Mouse (Mus musculus) G1E (cell line): Measurements from ENCODE around the gene Rptor. TPM values are rescaled to one million over a fixed set of nuclear protein-coding genes. Genes with fewer than 3 reads are reported as not detected.

Source experiments
- ATAC-seq: 2 replicates; pipeline ENCODE4 v1.8.0; 2016; ENCODE audit warnings: mild to moderate bottlenecking; ENCODE audit not compliant: insufficient number of reproducible peaks, poor library complexity, low FRiP score, severe bottlenecking; ENCODE audit errors: extremely low read depth
- DNase-seq: peaks from one replicate; pipeline ENCODE4 v3.0.0; 2012; ENCODE audit warnings: low spot score
- H3K27me3 ChIP-seq: 2 replicates; pipeline ENCODE4 v1.6.1; 2012; ENCODE audit warnings: mild to moderate bottlenecking, low read length, inconsistent platforms; ENCODE audit not compliant: insufficient read depth
- H3K36me3 ChIP-seq: replicated peaks from 2 replicates; pipeline ENCODE3; 2012; ENCODE audit warnings: mild to moderate bottlenecking, inconsistent platforms
- H3K4me1 ChIP-seq: 2 replicates; pipeline ENCODE4 v1.6.1; 2012; ENCODE audit warnings: low read depth, low read length, inconsistent platforms, mixed read lengths; ENCODE audit not compliant: insufficient read depth
- H3K4me3 ChIP-seq: 2 replicates; pipeline ENCODE4 v1.5.1; 2012; ENCODE audit warnings: low read depth, mild to moderate bottlenecking, inconsistent platforms, low read length, moderate library complexity, mixed read lengths
- H3K9me3 ChIP-seq: replicated peaks from 2 replicates; pipeline ENCODE4 v1.6.1; 2012; ENCODE audit warnings: inconsistent platforms
- CTCF ChIP-seq: IDR thresholded peaks from 2 replicates; pipeline ENCODE4 v1.5.1; 2012; ENCODE audit warnings: low read depth, low read length, inconsistent platforms, mixed read lengths
- GATA1 ChIP-seq: IDR thresholded peaks from 2 replicates; pipeline ENCODE4 v1.6.1; 2012; ENCODE audit warnings: borderline replicate concordance, low read length, inconsistent platforms, mixed read lengths
- GATA2 ChIP-seq: IDR thresholded peaks from 2 replicates; pipeline ENCODE4 v1.6.1; 2012; ENCODE audit warnings: low read depth, low read length, inconsistent platforms, borderline replicate concordance
- POLR2AphosphoS5 ChIP-seq: IDR thresholded peaks from 2 replicates; pipeline ENCODE4 v1.6.1; 2012; ENCODE audit warnings: low read depth, low read length, inconsistent platforms; ENCODE audit not compliant: insufficient replicate concordance
- TAL1 ChIP-seq: conservative IDR thresholded peaks from 2 replicates; pipeline ENCODE4 v1.6.1; 2012; ENCODE audit warnings: low read depth, low read length, inconsistent platforms, mixed read lengths
- polyA plus RNA-seq: library from polyadenylated mRNA; stranded (reverse); fragments of >175 nt; gene quantifications from 2 replicates; pipeline ENCODE4 v1.2.3, GENCODE M21; 2012
- total RNA-seq, 2 experiments: library from RNA; stranded (forward) in 1 of 2; stranded (reverse) in 1 of 2; fragments of 200-1000 nt in 1 of 2; fragments of >200 nt in 1 of 2; fragmentation: Nextera tagmentation in 1 of 2; gene quantifications; 2 replicates each; pipeline ENCODE4 v1.2.3; 2014 to 2017

The Rptor gene
- total and polyA plus RNA-seq, 3 experiments = 17.9 to 51.9 (median 46.5) TPM

DNA sequence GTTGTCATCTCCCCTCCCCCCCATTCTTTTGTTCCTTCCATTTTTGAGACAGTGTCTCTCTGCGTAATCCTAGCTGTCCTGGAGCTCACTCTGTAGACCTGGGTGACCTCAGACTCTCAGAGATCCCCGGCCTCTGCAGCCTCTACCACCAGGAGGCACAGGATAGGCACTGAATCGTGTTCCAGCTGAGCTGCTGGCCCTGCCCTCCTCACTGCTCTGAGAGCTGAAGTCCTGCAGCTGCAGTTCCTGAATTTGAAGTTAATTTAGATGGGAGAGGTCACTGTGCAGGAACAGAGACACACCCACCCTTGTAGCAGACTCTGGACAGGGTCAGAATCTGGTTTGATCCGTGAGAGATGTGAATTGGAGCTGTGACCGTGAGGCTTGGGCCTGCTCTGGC lies 112.7 kb downstream of the Rptor start:
- no peaks in the 10 kb centered on the region for H3K27me3 ChIP-seq
- H3K9me3 ChIP-seq = no peaks in the 10 kb centered on the region
- no peak for TF ChIP-seq CTCF
- no peak for TF ChIP-seq POLR2AphosphoS5
- no peak for TF ChIP-seq GATA2
- TF ChIP-seq TAL1 = no peak
- no peak for TF ChIP-seq GATA1
- H3K36me3 ChIP-seq = peaks cover 77% of the 10 kb centered on the region
- DNase-seq (no peak), ATAC-seq (no peak)
- peaks cover 14% of the 10 kb centered on the region for H3K4me1 ChIP-seq
- H3K4me3 ChIP-seq = no peak overlapping the region

DNA sequence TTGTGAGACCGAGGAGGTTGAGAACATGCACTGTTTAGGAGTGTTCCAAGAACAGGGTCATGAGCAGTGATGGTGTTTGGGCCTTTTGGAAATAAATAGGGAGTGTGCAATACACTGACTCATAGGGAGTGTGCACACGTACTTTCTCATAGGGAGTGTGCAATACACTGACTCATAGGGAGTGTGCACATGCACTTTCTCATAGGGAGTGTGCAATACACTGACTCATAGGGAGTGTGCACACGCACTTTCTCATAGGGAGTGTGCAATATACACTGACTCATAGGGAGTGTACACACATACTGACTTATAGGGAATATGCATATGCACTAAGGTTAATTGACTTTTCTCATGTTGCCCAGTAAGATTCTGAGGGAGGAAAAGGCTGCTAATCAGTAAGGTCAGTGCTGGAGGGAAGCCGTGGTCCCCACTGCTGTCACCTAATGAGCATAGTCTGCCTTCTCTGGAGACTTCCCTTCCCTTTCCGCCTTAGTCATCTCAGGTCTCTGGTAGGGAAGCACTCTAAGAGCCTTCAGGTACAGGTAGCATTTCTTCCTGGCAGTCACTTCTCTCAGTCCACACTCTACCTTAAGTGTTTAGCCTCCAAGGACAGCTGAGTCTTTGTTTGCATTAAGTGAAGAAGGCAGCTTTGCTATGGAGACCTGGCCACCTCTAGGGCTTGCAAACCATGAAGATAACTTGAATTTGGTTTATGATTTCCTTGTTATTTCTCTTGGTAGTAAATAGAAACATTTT lies 113.3 kb downstream of the Rptor start:
- Histone ChIP-seq H3K27me3 (no peaks in the 10 kb centered on the region), H3K4me1 (peaks cover 14% of the 10 kb centered on the region), H3K4me3 (no peak overlapping the region), H3K9me3 (no peaks in the 10 kb centered on the region), H3K36me3 (peaks cover 77% of the 10 kb centered on the region)
- DNase-seq (no peak), ATAC-seq (no peak)
- TF ChIP-seq GATA2 (no peak), TAL1 (no peak), CTCF (no peak), POLR2AphosphoS5 (no peak), GATA1 (no peak)

DNA sequence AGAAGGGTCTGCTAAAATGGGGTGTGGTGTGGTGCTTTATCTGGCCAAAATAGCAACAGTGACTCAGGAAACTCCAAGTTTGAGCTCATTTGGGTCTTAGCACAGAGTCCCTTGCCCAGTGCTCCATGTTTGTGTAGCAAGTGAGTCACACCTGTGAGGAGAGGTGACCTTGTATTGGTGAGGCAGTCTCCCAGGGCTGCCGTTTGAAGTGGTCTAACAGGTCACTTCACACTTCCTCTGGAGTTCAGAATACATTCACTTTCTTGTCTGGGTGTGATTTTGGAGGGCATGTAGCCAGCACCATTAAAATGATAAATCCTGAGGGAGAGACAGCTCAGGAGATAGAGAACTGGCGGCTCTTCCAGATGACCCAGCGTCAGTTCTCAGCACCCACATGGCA lies 115.4 kb downstream of the Rptor start:
- Histone ChIP-seq H3K27me3 (no peaks in the 10 kb centered on the region), H3K4me3 (no peak overlapping the region), H3K4me1 (peaks cover 12% of the 10 kb centered on the region), H3K36me3 (peaks cover 77% of the 10 kb centered on the region), H3K9me3 (no peaks in the 10 kb centered on the region)
- DNase-seq (no peak), ATAC-seq (no peak)
- TF ChIP-seq TAL1 = no peak
- TF ChIP-seq GATA1 = no peak
- no peak for TF ChIP-seq POLR2AphosphoS5
- no peak for TF ChIP-seq GATA2
- TF ChIP-seq CTCF = no peak

DNA sequence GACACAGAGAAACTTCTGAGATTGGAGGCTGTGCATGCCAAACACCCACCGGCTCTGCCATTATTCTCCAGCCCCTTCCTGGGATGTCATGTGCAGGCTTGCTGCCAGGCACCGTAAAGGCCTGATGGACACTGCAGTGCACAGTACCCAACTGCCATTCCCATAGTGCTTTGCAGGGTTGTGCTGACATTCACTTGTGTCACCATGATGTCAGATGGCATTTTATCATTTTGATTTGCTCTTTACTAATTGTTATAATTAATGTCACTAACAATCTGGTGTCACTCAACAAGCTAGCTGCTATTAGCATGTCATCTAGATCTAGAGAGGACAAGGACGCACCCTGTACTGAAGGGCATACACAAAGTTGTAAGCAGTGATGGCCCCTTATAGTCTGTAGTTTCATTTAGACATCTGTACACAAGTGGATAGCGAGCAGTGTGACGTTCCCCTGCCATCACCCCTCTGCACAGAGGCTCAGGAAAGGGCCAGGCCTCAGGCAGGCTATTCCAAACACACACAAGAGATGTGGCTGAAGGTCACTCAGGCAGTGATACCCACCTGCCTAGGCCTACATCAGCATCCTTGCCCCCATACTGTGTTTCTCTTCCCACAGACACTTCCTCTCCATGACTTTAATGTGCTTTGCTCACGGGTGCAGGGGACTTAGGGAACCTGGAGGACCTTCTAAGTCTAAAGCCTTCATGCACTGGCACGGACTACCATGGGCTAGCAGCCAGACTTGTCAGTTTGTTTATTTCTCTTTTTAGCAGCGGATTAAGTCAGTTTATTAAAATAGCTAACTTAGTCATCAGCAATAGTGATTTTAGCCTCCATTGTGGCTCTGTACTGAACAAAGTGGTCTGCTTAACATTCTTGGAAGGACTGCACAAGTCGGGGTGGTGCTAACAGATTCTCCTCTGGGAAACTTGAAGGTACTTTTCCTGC lies 117.7 kb downstream of the Rptor start:
- Histone ChIP-seq H3K4me3 (no peak overlapping the region), H3K4me1 (peaks cover 9% of the 10 kb centered on the region; the same call in 1 of the 2 replicates), H3K27me3 (no peaks in the 10 kb centered on the region), H3K36me3 (peaks cover 73% of the 10 kb centered on the region), H3K9me3 (no peaks in the 10 kb centered on the region)
- no peak for ATAC-seq
- TF ChIP-seq TAL1 (no peak), GATA1 (no peak), GATA2 (no peak), CTCF (no peak), POLR2AphosphoS5 (no peak)
- no peak for DNase-seq

DNA sequence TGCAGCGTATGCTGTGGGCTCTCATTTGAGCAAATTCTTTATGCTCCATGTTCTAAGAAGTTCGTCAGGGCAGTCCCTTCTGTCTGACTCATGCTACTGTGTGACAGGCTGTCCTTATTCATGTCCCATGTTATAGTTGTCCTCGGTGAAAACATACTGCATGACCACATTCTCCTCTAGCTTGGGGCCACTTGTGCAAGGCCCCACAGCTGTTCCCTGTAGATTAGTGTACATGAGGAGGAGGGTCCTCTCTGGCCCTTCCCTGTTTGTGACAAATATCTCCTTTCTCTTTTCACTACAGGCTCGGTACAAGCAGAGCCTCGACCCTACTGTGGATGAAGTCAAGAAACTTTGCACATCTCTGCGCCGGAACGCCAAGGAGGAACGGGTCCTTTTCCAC lies 122.0 kb downstream of the Rptor start:
- peaks cover 73% of the 10 kb centered on the region for H3K36me3 ChIP-seq
- H3K27me3 ChIP-seq = no peaks in the 10 kb centered on the region
- no peak for DNase-seq
- H3K4me1 ChIP-seq = peaks cover 6% of the 10 kb centered on the region; the same call in 1 of the 2 replicates
- ATAC-seq = no peak
- H3K4me3 ChIP-seq = no peak overlapping the region
- H3K9me3 ChIP-seq = no peaks in the 10 kb centered on the region
- TF ChIP-seq CTCF = no peak

DNA sequence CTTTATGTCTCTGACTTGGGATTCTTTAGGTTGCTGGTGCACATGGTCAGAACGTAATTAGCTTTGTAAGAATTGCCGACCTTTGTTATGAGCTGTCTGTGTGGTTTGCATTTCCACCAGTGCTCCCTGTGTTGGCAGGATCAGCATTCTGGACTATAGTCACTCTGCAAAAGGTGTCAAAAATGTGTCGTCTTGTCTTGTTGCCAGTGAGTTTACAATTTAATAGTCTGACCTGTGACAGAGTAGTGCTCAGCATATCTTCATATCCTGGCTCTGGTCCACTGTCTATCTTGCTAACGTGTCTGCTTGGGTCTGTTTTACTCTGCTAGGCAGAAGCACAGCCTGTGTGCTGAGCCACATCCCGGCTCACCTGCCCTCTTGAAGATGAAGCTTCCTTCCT lies 128.7 kb downstream of the Rptor start:
- ATAC-seq (no peak), DNase-seq (no peak)
- H3K27me3 ChIP-seq = no peaks in the 10 kb centered on the region
- H3K36me3 ChIP-seq = peaks cover 77% of the 10 kb centered on the region
- peaks cover 14% of the 10 kb centered on the region for H3K4me1 ChIP-seq
- no peak overlapping the region for H3K4me3 ChIP-seq
- no peak for TF ChIP-seq GATA1
- no peak for TF ChIP-seq POLR2AphosphoS5
- TF ChIP-seq TAL1 = no peak
- no peak for TF ChIP-seq CTCF
- no peak for TF ChIP-seq GATA2
- H3K9me3 ChIP-seq = no peaks in the 10 kb centered on the region
